Mouse (Mus musculus): ENCODE measurements at regions not wholly inside any gene's neighbourhood (a gene's known extent, or its start where the extent isn't known, plus 50 kb on each side); places are given as distances from the start of the nearest gene placed in this dataset.

DNA sequence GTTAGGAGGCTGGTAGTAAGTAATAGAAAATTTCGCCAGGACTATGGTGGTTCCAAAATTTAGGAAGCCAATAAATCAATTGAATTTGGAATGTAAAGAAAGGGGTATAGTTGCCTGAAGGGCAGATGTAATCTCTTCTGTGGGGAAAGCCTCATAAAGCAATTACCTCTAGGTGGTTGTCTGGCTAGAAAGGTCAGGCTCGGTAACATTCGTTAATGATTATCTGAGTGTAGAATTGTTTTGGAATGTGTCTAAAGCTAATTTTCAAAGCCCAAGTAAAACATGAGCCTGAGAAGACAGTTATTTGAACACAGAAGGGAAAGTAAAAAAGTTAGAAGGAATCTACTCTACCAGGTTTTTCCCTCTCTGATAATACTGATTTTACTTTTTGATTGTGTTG is 121.4 kb upstream of the Kitl start:
- no peaks in the 10 kb centered on the region for H3K9me3 ChIP-seq (ENCODE audit: control insufficient read depth, insufficient read depth, low read depth, low read length)
- no peak for DNase-seq (ENCODE audit: low read depth, low spot score)
- in situ Hi-C loops (cut with MboI; ENCODE audit: low sequenced_read_pairs in 2 of 2, unreplicated experiment in 2 of 2), result no loop called here

GRCm38 (mm10) chr10:99891899-99892298 is 123.5 kb upstream of the Kitl start:
- H3K9me3 ChIP-seq (ENCODE audit: control insufficient read depth, insufficient read depth, low read depth, low read length), result no peaks in the 10 kb centered on the region
- no peak overlapping the region for H3K27ac ChIP-seq (ENCODE audit: insufficient read depth, low read depth, low read length, poor library complexity, severe bottlenecking)
- no peak for DNase-seq (ENCODE audit: low read depth, low spot score)
- in situ Hi-C loops (cut with MboI; ENCODE audit: low sequenced_read_pairs in 2 of 2, unreplicated experiment in 2 of 2), result no loop called here
- H3K9ac ChIP-seq (ENCODE audit: insufficient read depth, low read depth, low read length, poor library complexity, severe bottlenecking), result no peak overlapping the region
- no peak for TF ChIP-seq HCFC1 (IDR thresholded peaks at IDR 0.05; ENCODE audit: borderline replicate concordance, insufficient read depth, low read length)
- TF ChIP-seq ZNF384 (IDR thresholded peaks at IDR 0.05; ENCODE audit: low read depth, low read length), result no peak
- no peak for TF ChIP-seq ZC3H11A (IDR thresholded peaks at IDR 0.05; ENCODE audit: borderline replicate concordance, low read depth, low read length)
- TF ChIP-seq CHD2 (IDR thresholded peaks at IDR 0.05; ENCODE audit: low read depth, low read length), result no peak
- no peak for TF ChIP-seq MAFK (IDR thresholded peaks at IDR 0.05; ENCODE audit: insufficient read depth, low read depth, low read length)
- H3K36me3 ChIP-seq (ENCODE audit: control insufficient read depth, insufficient read depth, low read length, poor library complexity, severe bottlenecking), result no peaks in the 10 kb centered on the region
- no peak overlapping the region for H3K4me3 ChIP-seq (ENCODE audit: insufficient read depth in 1 of 2, low read depth in 1 of 2, low read length in 2 of 2, poor library complexity in 1 of 2, severe bottlenecking in 1 of 2)
- no peaks in the 10 kb centered on the region for H3K4me1 ChIP-seq (ENCODE audit: control insufficient read depth in 2 of 2, insufficient read depth in 2 of 2, low read length in 2 of 2, poor library complexity in 1 of 2)

More for the DNA sequence above, 121.4 kb upstream of the Kitl start:
- Histone ChIP-seq H3K27ac (ENCODE audit: insufficient read depth, low read depth, low read length, poor library complexity, severe bottlenecking) (no peak overlapping the region), H3K4me3 (ENCODE audit: insufficient read depth in 1 of 2, low read depth in 1 of 2, low read length in 2 of 2, poor library complexity in 1 of 2, severe bottlenecking in 1 of 2) (no peak overlapping the region), H3K9ac (ENCODE audit: insufficient read depth, low read depth, low read length, poor library complexity, severe bottlenecking) (no peak overlapping the region), H3K4me1 (ENCODE audit: control insufficient read depth in 2 of 2, insufficient read depth in 2 of 2, low read length in 2 of 2, poor library complexity in 1 of 2) (no peaks in the 10 kb centered on the region), H3K36me3 (ENCODE audit: control insufficient read depth, insufficient read depth, low read length, poor library complexity, severe bottlenecking) (no peaks in the 10 kb centered on the region)
- TF ChIP-seq CHD2 (IDR thresholded peaks at IDR 0.05; ENCODE audit: low read depth, low read length), result no peak

DNA sequence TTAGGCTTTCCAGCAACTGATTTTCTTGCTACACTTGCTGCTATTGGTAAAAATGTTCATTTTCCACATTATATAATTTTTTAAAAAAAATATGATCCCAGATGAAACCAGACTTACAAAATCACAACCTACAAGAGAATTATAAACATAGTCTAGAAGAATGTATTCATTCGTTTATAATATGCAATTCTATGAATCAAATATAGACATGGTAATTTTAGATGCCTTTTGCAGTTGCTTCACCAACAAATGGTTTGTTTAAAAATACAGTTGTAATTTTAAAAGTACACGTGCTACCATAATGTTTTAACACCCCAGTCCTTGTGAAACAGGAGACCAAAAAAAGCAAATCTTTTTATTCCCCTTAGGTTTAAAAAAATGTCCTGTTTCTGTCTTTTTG is 122.4 kb upstream of the Csl start:
- Histone ChIP-seq H3K36me3 (ENCODE audit: control insufficient read depth, insufficient read depth, low read length, poor library complexity, severe bottlenecking) (no peaks in the 10 kb centered on the region), H3K9ac (ENCODE audit: insufficient read depth, low read depth, low read length, poor library complexity, severe bottlenecking) (no peak overlapping the region), H3K4me3 (ENCODE audit: insufficient read depth in 1 of 2, low read depth in 1 of 2, low read length in 2 of 2, poor library complexity in 1 of 2, severe bottlenecking in 1 of 2) (no peak overlapping the region), H3K4me1 (ENCODE audit: control insufficient read depth in 2 of 2, insufficient read depth in 2 of 2, low read length in 2 of 2, poor library complexity in 1 of 2) (no peaks in the 10 kb centered on the region), H3K27ac (ENCODE audit: insufficient read depth, low read depth, low read length, poor library complexity, severe bottlenecking) (no peak overlapping the region), H3K9me3 (ENCODE audit: control insufficient read depth, insufficient read depth, low read depth, low read length) (no peaks in the 10 kb centered on the region)
- DNase-seq (ENCODE audit: low read depth, low spot score), result no peak
- no peak for TF ChIP-seq ZNF384 (IDR thresholded peaks at IDR 0.05; ENCODE audit: low read depth, low read length)
- TF ChIP-seq HCFC1 (IDR thresholded peaks at IDR 0.05; ENCODE audit: borderline replicate concordance, insufficient read depth, low read length), result no peak
- TF ChIP-seq CHD2 (IDR thresholded peaks at IDR 0.05; ENCODE audit: low read depth, low read length), result no peak
- no peak for TF ChIP-seq MAFK (IDR thresholded peaks at IDR 0.05; ENCODE audit: insufficient read depth, low read depth, low read length)
- TF ChIP-seq ZC3H11A (IDR thresholded peaks at IDR 0.05; ENCODE audit: borderline replicate concordance, low read depth, low read length), result no peak
- in situ Hi-C loops (cut with MboI; ENCODE audit: low sequenced_read_pairs in 2 of 2, unreplicated experiment in 2 of 2), result no loop called here

DNA sequence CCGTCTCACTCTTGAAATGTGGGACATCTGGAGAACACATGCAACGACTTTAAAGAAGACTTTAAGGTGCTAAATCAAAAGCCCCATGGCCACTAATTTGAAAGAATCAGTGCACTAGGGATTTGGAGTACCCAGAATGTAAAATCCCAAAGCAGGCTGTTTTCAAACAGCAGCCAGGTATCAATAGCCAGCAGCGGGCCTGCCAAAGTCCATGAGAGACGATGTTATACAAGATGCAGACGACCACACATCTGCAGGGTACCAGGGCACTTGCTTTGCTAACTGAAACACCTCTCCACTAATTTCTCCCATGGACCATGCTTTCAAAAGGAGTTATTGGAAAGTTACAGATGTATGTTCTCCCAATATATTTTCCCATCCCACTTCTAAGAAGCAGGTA is 119.9 kb upstream of the Csl start:
- H3K27ac ChIP-seq (ENCODE audit: insufficient read depth, low read depth, low read length, poor library complexity, severe bottlenecking), result no peak overlapping the region
- H3K4me3 ChIP-seq (ENCODE audit: insufficient read depth in 1 of 2, low read depth in 1 of 2, low read length in 2 of 2, poor library complexity in 1 of 2, severe bottlenecking in 1 of 2), result no peak overlapping the region
- no peaks in the 10 kb centered on the region for H3K36me3 ChIP-seq (ENCODE audit: control insufficient read depth, insufficient read depth, low read length, poor library complexity, severe bottlenecking)
- no peak overlapping the region for H3K9ac ChIP-seq (ENCODE audit: insufficient read depth, low read depth, low read length, poor library complexity, severe bottlenecking)
- TF ChIP-seq ZNF384 (IDR thresholded peaks at IDR 0.05; ENCODE audit: low read depth, low read length) (no peak), CHD2 (IDR thresholded peaks at IDR 0.05; ENCODE audit: low read depth, low read length) (no peak), MAFK (IDR thresholded peaks at IDR 0.05; ENCODE audit: insufficient read depth, low read depth, low read length) (no peak), HCFC1 (IDR thresholded peaks at IDR 0.05; ENCODE audit: borderline replicate concordance, insufficient read depth, low read length) (no peak), ZC3H11A (IDR thresholded peaks at IDR 0.05; ENCODE audit: borderline replicate concordance, low read depth, low read length) (no peak)
- no peaks in the 10 kb centered on the region for H3K9me3 ChIP-seq (ENCODE audit: control insufficient read depth, insufficient read depth, low read depth, low read length)
- no peak for DNase-seq (ENCODE audit: low read depth, low spot score)
- in situ Hi-C loops (cut with MboI; ENCODE audit: low sequenced_read_pairs in 2 of 2, unreplicated experiment in 2 of 2), result no loop called here
- H3K4me1 ChIP-seq (ENCODE audit: control insufficient read depth in 2 of 2, insufficient read depth in 2 of 2, low read length in 2 of 2, poor library complexity in 1 of 2), result no peaks in the 10 kb centered on the region

- Histone ChIP-seq H3K4me3 (ENCODE audit: insufficient read depth in 1 of 2, low read depth in 1 of 2, low read length in 2 of 2, poor library complexity in 1 of 2, severe bottlenecking in 1 of 2) (no peak overlapping the region), H3K9ac (ENCODE audit: insufficient read depth, low read depth, low read length, poor library complexity, severe bottlenecking) (no peak overlapping the region), H3K27ac (ENCODE audit: insufficient read depth, low read depth, low read length, poor library complexity, severe bottlenecking) (no peak overlapping the region), H3K36me3 (ENCODE audit: control insufficient read depth, insufficient read depth, low read length, poor library complexity, severe bottlenecking) (no peaks in the 10 kb centered on the region), H3K9me3 (ENCODE audit: control insufficient read depth, insufficient read depth, low read depth, low read length) (no peaks in the 10 kb centered on the region), H3K4me1 (ENCODE audit: control insufficient read depth in 2 of 2, insufficient read depth in 2 of 2, low read length in 2 of 2, poor library complexity in 1 of 2) (no peaks in the 10 kb centered on the region)
- TF ChIP-seq CHD2 (IDR thresholded peaks at IDR 0.05; ENCODE audit: low read depth, low read length), result no peak
- no peak for TF ChIP-seq ZNF384 (IDR thresholded peaks at IDR 0.05; ENCODE audit: low read depth, low read length)
- no peak for TF ChIP-seq MAFK (IDR thresholded peaks at IDR 0.05; ENCODE audit: insufficient read depth, low read depth, low read length)
- no peak for TF ChIP-seq ZC3H11A (IDR thresholded peaks at IDR 0.05; ENCODE audit: borderline replicate concordance, low read depth, low read length)
- no peak for TF ChIP-seq HCFC1 (IDR thresholded peaks at IDR 0.05; ENCODE audit: borderline replicate concordance, insufficient read depth, low read length)
- in situ Hi-C loops (cut with MboI; ENCODE audit: low sequenced_read_pairs in 2 of 2, unreplicated experiment in 2 of 2), result no loop called here
- no peak for DNase-seq (ENCODE audit: low read depth, low spot score)
These were observed 105.3 kb upstream of the Csl start for GRCm38 (mm10) chr10:99864711-99865110.
